Mouse (Mus musculus): ENCODE measurements around the gene Serpinb9b. TPM values are rescaled to one million over a fixed set of nuclear protein-coding genes. Genes with fewer than 3 reads are reported as not detected.
"Not testable (repeated sequence)": the region's sequence is repeated elsewhere in the genome, so short reads cannot be mapped to it uniquely, and the experiment has no call there.

Gene Serpinb9b
- under 1 TPM in 1 of 3 experiments, not detected in 2; 0.77 TPM for polyA plus RNA-seq (2017; shearing (Covaris generic))

DNA sequence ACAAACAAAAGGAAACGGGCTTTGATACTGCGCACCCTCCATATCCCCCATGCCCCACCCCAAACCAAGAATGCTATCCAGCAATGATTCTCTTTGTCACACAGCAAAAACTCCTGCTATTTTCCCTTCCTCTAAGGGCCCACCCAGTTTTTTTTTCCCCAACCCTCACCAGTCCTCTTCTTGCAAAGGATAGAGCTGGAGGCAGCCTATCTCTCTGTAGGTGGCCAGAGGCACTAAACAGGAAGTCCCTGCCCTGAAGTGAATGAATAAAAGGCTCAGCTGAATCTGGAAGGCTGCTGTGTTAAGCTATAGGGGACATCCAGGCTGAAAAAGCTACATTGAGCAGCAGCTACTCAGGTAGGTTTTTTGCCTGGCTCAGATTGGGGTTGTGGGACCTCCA, at the start of gene Serpinb9b:
TSS of gene Serpinb9b (plus strand) at position 173 of the 400 bp plus-strand sequence.
- no peak for ATAC-seq

DNA sequence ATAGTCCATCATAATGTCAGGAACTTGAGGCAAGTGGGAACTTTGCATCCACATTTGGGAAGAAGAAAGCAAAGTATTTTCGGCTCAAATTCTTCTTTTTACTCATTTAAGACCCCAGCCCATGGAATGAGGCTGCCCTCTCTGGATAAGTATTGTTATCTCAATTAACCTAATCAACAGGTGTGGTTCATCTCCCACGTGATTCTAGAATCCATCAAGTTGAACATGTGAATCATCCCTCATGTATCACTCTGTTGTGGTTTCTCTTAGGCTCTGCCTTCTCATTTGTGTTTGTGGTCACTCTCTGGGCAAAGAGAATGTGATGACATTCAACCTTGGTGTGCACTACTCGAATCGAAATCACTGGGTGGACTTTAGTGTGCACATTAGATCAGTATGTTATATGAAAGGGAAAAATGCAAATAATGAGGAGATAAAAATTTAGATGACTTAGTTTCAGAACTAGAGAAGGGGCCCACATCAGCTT, 44.6 kb upstream of the Serpinb9b start:
- ATAC-seq, result no peak

DNA sequence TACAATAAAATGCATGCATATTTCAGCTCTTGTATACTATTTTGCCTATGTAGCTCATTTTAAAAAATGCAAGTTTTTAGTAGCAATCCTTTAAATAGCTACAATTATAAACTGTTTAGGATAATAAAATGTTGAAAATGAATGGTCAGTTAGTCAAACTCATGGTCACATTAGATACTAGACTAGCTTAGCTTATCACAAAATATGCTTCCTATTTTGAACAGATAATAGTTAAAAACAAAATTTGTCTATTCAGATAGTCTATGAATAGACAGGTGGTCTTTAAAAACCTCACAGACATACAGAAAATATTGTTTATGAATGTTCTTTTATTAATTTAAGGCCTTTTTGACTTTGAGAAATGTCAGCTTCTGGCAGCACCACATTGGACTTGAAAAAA, 41.0 kb upstream of the Serpinb9b start:
- no peak for ATAC-seq

DNA sequence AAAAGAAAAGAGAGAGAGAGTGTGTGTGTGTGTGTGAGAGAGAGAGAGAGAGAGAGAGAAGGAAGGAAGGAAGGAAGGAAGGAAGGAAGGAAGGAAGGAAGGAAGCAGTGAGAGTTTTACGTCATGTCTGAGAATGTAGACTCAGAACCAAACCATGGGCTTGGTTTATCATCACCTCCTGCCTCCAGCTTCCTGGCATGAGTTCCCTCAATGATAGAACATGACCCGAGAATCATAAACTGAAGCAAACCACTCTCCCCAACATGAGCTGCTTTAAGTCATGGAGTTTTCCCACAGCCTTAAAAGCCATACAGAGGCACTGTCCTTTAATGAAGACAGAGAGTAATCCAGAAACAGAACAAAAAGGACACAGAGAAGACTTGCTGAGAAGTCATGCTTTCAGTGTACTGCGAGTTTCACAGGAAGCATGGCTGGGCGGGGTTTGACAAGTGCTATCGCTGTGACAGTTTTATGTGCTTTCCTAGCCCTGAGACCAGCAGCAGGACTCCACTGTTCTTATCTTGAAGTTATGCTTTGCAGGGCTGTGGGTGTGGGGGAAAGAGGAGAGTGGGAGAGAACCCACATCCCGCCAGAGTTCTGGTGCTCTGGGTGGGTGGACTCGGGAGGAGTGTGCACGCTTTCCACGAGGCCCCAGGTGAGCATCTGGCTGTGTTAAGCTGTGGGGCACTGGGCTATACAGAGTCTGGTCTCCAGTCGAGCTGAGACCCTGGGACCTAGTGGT, 33.9 kb upstream of the Serpinb9b start:
- peak; percentile 10 for ATAC-seq

DNA sequence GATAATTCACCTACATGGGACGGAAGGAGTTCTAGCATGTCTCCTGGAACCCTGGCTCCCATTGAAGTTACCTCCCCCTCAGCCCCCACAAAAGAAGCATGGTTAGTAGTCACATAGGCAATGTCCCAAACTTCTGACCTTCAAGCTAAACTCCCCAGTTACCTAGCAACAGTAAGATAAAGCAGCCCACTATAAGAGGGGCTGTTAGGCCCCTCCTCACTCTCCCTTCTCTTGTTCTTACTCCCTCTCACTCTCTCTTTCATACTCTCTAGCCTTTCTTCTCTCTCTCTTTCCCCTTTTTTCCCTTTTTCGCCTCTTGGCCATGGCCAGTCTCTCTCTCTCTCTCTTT, 33.3 kb upstream of the Serpinb9b start:
- ATAC-seq, result no peak

DNA sequence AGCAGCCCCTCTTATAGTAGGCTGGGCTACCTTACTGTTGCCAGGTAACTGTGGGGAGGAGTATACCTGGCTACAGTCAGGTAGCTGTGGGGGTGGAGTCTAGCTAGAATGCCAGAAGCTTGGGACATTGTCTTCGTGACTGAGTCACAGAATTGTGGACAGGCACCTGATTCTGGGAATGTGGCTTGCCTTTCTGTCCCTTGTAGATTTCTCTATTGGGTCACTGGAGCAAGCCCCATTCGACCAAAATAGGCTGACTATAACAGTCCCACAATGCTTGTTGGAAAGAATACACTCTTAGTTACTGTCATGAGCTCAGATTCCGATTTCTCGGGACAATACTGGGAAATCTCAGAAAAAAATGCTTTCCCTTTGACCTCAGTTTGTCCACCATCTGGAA, 32.2 kb upstream of the Serpinb9b start:
- ATAC-seq, result no peak

DNA sequence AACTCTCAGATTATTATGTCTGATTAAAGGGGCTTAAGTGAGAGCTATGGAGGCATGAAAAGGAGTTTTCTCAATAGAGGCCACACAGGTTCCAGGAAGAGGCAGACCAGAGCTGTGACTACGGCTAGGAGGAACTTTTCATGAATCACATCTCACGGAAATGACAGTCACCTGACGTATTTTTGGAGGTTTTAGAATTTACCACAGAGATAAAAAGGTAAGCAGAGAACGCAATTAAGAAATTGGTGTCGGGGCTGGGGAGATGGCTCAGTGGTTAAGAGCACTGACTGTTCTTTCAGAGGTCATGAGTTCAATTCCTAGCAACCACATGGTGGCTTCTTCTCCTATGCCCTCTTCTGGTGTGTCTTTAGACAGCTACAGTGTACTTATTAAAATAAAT, 25.9 kb upstream of the Serpinb9b start:
- peak; percentile 48 for ATAC-seq

DNA sequence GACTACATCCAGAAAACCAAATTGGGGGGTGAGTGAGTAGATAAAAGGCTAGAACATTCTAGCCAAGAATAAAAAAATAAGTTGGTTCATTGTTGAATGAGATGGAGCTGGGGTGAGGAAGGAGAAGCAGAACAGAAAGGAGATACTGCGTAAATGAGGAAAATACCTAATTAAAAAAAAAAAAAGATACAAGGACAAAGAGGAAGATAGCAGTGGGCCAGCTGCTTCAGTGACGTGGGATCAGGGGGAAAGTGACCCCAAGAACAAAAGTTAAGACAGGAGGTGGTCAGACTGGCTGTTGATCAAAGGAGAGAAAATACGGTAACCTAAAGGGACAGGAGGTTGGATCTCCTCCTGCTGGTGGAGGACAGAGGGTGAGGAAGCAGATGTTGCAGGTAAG, 24.3 kb upstream of the Serpinb9b start, which contains the start of gene Serpinb9:
TSS of gene Serpinb9 (plus strand) at position 301 of the 400 bp plus-strand sequence.
- no peak for ATAC-seq

DNA sequence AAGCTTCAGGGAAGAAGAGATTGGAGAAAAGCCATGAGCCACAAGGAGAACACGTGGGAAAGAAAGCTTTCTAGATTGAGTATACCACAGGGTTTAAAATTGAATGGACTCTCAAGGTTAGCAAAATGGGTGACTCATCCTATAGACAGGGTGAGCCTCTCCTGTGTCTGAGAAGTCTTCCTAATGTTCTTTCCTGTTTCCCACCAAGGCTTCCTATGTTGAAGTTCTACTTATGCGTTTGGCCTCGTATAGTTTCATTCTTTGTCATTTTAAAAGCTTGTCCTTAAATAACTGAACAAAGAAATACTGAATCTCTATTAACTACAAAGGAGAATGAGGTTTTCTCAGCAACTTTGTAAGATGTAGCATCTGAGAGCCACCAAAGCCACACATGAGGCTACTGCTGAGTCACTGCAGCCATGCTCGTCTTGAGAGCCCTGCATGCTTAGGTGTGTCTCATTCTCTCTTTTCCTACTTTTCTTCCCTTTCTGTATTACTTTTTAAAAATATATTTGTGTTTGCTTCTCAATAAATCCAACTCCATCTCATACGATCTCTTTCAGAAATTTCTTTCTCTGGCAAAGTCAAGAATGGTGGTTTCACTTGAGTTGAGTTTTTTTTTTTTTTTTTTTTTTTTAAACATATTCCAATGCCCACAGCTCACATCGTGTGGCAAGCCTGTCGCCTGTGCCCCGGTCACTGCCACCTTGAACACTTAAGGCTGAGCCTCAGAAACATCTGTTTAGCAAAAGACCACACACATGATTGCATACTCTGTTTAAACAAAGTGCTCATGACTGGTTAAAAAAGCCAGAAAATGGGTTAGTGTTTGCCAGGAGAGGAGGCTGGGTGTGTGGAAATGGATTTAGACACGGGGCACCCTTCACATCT, 23.4 kb upstream of the Serpinb9b start:
- peak; percentile 5 for ATAC-seq

DNA sequence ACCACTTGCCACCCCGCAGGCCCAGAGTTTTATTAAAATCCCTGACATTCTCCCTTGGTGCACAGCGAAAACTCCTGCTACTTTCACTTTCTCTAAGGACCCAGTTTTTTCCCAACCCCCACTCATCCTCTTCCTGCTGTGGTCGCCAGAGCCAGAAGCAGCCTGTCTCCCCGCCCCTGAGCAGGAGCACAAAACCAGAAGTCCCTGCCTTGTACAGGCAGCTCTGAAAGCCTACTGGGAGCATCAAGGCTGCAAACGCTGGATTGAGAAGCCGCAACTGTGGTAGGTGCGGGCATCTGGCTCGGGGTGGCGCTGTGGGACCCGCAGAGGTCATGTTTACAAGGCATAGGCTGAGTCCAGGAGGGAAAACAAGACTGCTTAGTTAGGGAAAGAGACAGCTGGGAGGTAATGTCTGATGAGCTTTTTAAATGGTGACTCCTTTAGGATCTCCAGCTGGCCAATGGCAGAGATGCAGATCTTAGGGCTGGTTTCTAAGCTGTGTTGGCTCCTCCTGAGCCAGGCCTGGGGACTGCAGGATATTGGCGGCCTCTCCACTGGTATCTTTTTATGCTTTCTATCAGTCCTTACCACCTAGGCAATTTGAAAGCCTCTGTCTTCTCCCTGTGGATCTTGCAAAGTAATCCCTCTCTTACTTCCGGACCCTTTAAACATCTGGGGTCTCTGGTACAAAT, 22.7 kb upstream of the Serpinb9b start:
- peak; percentile 84 for ATAC-seq

DNA sequence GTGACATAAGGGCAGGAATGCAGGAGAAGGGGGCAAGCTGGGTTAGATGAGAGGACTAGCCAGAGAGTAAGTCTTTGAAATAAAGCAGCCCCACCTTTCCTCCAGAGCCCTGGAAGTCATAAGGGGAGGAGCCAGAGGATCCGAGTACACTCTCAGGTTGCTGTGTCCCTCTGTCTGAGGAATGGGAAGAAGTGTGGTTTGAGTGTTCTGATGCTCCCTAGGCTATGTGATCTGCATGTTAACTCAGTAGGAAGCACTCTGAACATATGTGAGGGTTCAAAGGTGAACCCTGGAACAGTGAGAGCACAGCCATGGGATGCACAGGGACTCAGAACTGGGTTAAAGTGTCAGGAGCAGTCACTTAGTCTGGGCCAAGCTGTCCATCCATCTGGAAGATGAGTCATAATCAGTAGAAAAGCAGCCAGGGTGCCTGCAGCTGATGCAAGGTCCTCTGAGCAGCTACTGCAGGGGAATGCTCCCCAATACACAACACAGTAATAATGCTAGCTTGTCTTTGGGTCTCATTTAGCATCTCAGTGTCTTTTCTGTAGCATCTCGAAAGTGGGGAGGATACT, 21.6 kb upstream of the Serpinb9b start:
- no peak for ATAC-seq

DNA sequence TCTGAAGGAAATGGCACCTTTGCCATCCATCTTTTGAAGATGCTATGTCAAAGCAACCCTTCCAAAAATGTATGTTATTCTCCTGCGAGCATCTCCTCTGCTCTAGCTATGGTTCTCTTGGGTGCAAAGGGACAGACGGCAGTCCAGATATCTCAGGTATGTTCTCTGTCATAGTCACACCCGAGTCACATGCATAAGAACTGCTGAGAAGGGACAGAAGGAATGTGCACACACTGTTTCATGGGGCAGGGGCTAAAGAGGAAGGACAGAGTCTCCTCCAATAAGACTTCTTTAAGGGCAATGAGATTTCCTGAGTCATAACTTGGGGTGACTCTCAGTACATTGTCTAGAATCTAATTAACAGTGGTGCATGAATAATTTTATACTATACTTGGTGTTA, 20.7 kb upstream of the Serpinb9b start:
- ATAC-seq, result no peak

DNA sequence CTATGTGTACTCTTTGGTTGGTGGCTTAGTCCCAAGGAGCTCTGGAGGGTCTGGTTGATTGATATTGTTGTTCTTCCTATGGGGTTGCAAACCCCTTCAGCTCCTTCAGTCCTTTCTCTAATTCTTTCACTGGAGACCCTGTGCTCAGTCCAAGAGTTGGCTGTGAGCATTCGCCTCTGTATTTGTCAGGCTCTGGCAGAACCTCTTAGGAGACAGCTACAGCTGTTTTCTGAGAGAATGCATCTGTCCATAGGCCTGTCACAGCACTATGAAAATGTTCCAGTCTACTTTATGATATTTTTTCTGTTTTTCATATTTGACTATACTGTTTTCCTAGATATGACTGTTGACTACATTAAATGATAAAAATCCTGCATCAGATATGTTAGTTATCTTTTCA, 14.8 kb upstream of the Serpinb9b start:
- no peak for ATAC-seq

DNA sequence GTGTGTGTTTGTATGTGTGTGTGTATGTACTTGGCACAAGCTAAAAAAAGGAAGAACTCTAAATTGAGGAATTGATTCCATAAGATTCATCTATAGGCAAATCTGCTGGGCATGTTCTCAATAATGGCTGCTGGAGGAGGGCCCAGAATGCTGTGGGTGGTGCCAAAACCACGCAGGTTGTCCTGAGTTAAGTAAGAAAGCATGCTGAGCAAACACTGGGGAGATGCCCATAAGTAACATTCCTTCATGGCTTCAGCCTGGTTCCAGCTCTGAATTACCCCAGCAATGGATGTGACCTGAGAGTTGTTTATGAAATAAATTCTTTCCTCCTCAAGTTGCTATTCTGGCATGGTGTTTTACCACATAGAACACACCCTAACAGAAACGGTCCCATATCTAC, 13.9 kb upstream of the Serpinb9b start:
- no peak for ATAC-seq

DNA sequence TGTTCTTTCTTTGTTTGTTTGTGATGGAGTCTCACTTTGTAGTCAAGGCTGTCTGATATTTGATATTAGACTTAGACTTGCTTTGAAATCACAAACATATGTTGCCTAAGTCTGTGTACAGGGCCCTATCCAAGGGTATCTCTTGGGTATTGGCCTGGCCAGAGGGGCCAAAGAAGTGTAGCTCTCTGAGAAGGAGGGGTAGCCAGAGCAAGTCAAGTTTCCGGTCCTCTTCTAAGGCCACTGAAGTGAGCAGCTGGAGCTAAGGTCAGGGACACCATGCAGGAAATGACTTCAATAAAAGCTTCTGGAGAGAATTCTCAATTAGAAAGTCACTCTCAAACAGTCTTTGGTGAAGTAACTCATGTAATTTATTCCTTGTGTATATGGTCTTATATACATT, 4.8 kb upstream of the Serpinb9b start:
- no peak for ATAC-seq

DNA sequence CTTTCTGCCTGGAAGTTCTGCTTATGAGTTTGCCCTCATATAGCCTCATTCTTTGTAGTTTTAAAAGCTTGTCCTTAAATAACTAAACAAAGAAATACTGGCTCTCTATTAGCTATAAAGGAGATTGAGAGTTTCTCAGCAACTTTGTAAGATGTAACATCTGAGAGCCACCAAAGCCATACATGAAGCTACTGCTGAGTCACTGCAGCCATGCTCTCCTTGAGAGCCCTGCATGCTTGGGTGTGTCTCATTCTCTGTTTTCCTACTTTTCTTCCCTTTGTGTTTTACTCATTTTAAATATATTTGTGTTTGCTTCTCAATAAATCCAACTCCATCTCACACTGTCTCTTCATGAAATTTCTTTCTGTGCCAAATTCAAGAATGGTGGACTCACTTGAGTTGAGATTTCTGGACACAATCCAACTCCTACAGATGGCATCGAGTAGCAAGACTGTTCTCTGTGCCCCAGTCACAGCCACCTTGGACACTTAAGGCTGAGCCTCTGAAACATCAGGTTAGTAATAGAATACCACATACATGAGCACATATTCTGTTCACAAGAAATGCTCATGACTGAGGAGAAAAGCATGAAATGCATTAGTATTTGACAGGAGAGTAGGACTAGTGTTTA, 674 bp upstream of the Serpinb9b start:
- no peak for ATAC-seq

DNA sequence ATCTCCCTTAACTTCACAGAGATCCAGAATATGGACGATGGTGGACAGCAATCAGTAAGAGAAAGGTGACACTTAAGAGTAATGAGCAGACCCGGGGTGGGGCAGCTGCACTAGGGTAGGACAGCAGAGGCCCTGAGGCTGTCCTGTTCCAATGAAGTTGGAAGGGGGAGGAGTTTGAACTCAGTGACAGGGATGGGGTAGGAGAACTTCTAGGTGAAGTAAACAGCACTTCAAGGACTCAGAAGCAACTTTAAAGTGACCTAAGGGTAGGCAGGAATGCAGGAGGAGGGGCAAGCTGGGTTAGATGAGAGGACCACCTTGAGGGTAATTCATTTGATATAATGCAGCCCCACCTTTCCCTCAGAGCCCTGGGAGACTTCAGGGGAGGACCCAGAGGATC, 930 bp downstream of the Serpinb9b start:
- ATAC-seq, result no peak

DNA sequence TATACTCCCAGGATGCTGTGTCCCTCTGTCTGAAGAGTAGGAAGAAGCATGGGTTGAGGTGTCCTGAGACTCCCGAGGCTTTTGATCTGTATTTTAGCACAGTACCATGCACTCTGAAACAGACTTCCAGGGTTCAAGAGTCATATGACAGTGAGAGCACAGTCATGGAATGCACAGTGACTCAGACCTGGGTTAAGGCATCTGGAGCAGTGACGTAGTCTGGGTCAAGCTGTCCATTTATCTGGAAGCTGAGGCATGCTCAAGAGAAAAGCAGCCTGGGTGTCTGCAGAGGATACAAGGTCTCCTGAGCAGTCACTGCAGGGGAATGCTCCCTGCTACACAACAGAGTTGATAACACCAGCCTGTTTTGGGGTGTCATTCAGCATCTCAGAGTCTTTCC, 1.3 kb downstream of the Serpinb9b start:
- no peak for ATAC-seq

DNA sequence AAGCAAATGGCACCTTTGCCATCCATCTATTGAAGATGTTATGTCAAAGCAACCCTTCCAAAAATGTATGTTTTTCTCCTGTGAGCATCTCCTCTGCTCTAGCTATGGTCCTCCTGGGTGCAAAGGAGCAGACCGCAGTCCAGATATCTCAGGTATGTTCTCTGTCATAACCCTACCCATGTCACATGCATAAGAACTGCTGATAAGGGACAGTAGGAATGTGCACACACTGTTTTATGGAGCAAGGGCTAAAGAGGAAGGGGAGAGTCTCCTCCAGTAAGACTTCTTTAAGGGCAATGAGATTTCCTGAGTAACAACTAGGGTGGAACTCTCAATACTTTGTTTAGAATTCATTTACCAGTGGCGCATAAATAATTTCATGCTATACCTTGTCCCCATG, 2.3 kb downstream of the Serpinb9b start:
- ATAC-seq, result not testable (repeated sequence)

DNA sequence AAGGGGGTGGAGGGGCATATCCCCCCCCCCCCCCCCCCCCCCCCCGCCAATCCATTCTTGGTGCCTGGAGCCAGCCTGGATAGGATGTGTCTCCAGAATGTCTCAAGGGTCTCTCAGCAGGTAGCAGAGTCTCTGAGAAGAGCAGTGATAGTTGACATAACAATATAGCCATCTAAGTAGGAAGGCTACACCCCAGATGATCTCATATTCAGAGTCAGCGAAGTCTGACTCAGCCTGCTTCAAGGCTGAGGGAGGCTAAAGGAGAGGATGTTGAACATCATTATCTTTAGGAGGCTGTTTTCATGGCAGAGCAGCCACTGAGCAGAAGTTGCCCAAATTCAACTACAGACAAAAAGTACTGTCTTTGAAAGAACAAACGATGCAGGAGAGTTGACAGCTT, 3.1 kb downstream of the Serpinb9b start:
- no peak for ATAC-seq

DNA sequence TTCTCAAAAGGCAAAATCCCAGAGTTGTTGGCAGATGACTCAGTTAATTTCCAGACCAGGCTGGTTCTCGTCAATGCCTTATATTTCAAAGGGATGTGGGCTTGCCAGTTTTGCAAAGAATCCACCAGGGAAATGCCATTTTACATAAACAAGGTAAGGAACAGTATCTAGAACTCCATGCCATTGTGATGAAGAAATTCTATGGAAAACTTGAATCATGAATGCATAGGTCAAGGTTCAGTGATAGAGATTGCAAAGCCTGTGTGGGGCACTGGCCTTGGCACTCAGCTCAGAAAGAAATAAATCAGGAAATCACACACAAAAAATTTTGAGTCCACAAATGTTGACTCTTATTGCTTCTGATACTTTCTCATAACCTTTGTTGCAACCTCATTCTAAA, 8.3 kb downstream of the Serpinb9b start:
- no peak for ATAC-seq

DNA sequence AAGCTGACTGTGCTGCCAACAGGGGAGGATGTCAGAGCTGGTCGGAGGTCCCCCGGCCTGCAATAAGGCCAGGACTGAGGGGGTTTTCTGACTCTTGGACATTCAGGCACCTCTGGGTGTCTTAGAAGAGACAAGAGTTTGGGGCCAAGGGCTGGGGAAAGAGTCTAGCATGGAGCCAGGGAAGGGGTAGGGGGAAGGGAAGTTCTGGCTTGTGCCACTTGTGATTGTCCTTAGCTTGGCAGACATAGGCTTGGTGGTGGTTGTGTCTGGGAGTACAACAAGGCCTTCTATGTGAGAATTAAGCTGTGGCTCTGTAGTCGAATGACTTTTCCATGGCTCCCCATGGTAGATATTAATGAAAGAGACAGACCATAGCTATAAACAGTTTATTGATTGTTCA, 16.3 kb downstream of the Serpinb9b start:
- no peak for ATAC-seq

Measured in inflammation-experienced regulatory T-cells, adult 6 months (primary cell).